Mouse (Mus musculus) neural tube, postnatal 0 days (tissue): ENCODE measurements around the gene Fancd2. TPM values are rescaled to one million over a fixed set of nuclear protein-coding genes. Genes with fewer than 3 reads are reported as not detected.

Experiments
- microRNA-seq: library from miRNA; unstranded; fragments of <30 nt; microRNA quantifications from one replicate; pipeline ENCODE4, GENCODE M21; 2016
- polyA plus RNA-seq: library from polyadenylated mRNA; unstranded; fragments of >200 nt; fragmentation: Nextera tagmentation; extraction: Ambion mirVana; gene quantifications from 2 replicates; pipeline ENCODE4 v1.2.1, GENCODE M21; 2015

The Fancd2 gene
- polyA plus RNA-seq: 0.81 and 1.0 TPM in 2 replicates

DNA sequence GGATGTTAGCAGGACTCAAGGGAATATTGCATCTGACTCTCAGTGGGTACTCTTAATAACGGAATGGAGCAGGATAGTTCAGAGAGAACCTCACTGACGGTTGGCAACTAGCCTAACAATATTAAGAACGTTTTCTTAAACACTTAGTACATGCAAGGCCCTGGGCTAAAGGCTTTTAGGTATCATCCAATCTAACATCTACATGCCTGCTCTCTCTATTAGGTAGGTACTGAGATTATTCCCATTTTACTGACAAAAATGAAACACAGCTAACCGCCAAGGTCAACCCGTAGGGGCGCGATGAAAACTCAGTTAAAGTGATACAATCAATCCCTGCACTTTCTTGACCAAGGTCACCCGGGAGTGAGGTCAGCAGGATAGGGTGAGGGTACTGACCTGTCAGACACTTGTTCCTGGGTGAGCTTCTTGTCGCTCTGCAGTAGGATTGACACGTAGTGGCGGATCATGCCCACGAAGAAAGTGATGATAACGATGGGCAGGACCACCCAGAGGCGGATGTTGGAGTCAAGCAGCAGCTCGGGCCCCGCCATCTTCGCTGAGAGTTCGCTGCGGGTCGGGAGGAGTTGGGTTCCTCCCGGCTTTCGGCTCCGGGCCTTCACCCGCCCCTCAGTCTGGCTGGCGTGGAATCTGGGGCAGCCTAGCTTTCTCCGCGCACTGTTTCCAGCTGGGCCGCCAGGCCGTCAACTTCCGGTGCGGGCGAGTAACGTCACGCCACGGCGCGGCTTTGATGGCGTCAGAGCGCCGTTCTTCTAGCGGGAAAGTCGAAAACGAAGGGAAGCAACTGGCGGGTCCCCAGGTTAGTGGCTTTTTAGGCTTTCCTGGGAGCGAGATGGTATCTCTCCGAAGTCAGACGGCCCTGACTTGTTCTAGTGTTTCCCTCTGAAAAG, at the start of gene Fancd2, which contains the start of gene Emc3:
Fancd2 (plus strand) TSS at position 751 of the 908 bp plus-strand sequence.
Emc3 (minus strand) TSS at position 721 of the 908 bp plus-strand sequence.

DNA sequence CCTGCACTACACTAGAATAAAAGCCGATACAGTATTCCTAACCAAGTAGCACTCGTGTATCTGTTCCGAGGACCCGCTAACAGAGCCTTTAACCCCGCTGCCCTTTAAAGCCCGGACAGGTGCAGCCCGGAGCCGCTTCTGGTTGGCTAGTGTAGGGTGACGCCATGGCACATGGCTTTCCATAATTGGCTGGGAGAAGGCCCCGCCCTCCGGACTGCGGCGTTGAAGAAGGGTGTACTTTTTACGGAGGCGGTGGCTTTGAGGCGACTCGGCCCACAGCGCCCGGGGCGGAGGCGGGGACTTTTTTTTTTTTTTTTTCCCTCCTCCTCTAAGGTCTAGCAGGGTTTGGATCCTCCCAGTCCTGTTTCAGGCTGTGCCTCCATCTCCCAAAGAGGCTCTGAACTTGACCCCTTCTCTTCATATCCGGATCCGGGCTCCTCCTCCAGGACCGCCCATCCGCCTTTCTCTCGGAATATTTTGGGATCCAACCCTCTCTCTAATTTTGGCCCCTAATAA, 48.3 kb upstream of the Fancd2 start, which contains the start of gene Creld1:
Creld1 (plus strand) TSS at position 198 of the 516 bp plus-strand sequence.

DNA sequence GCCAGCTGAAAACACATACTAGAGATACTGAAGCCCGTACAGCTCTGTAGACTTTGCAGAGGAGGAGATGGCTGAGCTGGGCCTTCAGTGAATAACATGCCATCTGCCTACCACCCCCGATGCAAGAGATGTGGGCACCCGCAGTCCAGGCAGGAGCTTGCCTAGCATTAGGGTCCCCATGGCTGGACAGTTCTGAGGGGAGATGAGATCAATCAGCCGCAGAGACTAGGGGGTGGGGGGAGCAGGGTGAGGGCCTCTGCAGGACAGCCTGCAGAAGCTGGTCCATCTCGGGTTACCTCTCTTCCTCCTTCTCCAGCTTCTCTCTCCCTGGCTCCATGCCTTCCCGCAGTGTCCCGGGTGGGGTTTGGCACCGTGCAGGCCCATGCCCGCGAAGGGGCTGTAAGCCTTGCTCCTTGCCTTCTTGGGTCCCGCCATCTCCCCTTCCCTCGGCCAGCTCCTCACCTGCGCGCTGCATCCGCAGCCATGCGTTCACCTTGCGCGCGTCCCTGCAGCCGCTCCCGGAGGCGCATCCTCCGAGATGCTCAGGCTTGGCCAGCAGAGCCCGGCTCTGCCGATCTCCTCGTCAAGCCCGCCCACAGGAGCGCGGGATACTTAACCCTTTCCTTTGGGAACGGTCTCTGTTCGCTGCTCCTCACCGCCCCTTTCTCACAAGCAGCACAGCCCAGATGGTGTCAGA, 29.9 kb upstream of the Fancd2 start, which contains the start of gene Prrt3:
Prrt3 (minus strand) TSS at position 544 of the 697 bp plus-strand sequence.

DNA sequence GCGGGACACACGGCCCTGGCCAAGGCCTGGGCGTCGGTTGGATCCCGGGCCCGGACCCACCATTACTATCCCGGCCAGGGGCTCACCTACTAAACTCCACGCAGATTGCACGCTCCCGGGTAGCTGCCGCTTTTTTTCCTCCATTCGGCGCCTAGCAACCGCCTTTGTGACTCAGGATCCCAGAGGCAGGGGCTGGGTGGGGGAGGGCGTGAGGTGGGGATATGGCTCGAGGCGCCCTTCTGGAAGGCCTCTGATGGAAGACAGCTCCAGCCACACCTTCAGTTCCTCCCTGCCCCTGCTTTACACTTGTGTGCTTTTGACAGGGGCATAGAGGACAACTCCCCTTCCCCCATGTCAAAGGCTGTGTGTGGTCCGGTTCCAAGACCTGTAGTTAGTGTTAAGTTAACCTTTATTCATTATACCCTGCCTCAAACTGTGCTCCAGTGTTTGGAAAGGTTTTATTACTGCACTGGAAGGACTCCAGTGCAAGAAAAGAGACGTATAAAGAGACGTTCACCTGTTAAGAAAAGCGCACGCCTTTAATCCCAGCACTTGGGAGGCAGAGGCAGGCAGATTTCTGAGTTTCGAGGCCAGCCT, 69.2 kb downstream of the Fancd2 start, which contains the start of gene Fancd2os:
Fancd2os (minus strand) TSS at position 173 of the 597 bp plus-strand sequence.

DNA sequence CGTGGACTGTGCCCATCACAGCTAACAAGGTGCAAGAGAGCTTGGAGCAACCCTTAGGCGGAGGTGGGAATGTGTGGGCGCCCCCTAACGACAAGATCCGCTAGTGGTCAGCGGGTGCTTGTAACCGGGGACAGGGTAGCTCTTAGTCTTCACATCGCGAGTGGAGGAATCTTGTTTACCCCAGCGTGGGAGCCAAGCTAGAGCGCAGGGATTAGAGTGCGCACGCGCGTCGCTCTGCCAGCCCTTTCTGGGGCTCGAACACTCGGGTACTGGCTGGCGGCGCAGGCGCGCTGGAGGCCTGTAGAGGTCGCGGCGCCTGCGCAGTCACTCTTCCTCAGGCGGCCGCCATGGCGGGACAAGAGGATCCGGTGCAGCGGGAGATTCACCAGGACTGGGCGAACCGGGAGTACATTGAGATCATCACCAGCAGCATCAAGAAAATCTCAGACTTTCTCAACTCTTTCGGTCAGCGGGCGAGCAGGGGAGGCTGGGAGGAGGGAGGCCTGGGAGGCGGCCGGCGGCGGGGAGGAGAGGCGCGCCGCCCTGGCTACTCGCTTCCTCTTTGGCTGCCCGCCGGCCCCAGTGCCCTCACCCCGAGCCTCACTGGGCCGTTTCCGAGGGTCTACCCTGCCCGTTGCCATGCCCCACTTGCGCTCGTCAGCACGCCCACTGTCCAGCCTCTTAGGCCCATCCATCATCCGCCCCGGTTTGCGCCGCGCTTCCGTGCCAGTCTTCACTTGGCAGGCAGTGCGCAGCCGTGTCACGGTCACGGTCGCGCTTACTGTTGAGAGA, 73.1 kb downstream of the Fancd2 start, which contains the start of gene Brk1:
Brk1 (plus strand) TSS at position 341 of the 792 bp plus-strand sequence.

DNA sequence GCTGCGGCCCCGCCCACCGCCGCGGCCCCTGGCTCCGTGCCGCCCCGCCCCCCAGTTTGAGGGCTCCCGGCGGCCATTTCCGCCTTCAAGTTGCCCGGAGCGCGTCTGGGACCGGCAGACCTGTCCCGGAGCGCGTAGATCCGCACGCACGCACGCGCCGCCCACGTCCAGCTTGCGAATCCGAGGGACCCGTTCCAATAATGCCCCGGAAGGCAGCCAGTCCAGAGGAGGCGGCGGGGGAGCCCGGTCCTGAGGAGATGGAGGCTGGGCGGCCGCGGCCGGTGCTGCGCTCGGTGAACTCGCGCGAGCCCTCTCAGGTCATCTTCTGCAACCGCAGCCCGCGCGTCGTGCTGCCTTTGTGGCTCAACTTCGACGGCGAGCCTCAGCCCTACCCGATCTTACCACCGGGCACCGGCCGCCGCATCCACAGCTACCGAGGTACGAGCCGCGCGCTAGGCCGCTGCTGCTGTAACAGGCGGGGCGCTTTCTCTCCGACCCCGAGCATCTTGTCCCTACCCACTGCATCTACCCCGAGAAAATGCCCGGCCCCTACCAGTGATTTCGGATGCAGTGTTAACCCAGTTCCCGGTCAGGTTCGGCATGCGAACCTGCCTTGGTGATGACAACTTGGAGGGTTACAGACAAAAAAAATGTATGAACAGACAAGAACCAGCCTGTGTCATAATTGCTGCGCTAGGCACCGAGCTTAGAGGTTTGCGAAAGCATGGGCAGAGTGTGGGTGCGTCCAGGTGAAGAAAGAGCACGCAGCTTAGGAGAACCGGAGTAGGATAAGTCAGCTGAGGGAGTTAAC, 92.7 kb downstream of the Fancd2 start, which contains the start of gene Vhl:
Vhl (plus strand) TSS at position 19 of the 811 bp plus-strand sequence.

DNA sequence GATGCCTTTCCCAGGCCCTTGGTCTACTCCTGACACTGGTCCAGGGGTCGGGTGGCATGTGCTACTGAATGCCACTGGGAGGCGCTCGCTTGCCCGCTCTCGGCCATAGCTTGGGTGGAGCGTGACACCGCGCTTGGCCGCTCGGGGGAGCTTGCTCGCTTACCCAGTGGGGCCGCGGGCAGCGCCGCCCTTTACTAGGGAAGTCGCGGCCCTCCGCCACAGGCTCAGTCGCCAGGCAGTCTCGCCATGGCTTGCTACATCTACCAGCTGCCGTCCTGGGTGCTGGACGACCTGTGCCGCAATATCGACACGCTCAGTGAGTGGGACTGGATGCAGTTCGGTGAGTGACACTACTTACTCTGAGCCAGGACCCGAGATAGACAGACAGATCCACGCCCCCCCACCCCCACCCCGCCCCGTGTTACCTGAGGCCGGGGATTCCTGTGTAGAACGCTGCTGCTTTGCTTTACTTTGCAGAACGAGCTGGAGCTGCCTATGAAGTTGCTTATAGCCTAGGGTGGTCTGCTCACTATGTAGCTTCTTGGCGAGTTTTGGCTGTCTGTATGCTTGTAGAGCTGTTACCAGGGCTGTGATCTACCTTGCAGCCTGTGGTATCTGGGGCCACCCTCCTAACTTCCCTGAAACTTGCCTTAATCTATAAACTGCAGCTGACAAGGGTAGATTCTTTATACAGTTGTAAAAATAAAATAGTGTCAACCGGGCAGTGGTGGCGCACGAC, 107.0 kb downstream of the Fancd2 start, which contains the start of gene Irak2:
Irak2 (plus strand) TSS at position 166 of the 739 bp plus-strand sequence.

Small RNAs within 50 kb of the gene (microRNA-seq; reads per million reads assigned to microRNA genes)
- gene Gm23365: not detected

Other genes with a start within 250 kb of the Fancd2 start
- gene Cpne9, start 249.4 kb upstream of the Fancd2 start, polyA plus RNA-seq: 3.0 and 3.6 TPM in 2 replicates
- gene Brpf1, start 224.5 kb upstream of the Fancd2 start, polyA plus RNA-seq: 8.7 and 9.2 TPM in 2 replicates
- gene Ogg1, start 204.7 kb upstream of the Fancd2 start, polyA plus RNA-seq: 7.6 and 9.9 TPM in 2 replicates
- gene Camk1, start 187.7 kb upstream of the Fancd2 start, polyA plus RNA-seq: 129 and 135 TPM in 2 replicates
- 58.7 and 61.9 TPM in 2 replicates for gene Tada3, start 153.8 kb upstream of the Fancd2 start, polyA plus RNA-seq
- 448 and 455 TPM in 2 replicates for gene Arpc4, start 153.6 kb upstream of the Fancd2 start, polyA plus RNA-seq
- 9.1 and 10.6 TPM in 2 replicates for gene Ttll3, start 142.4 kb upstream of the Fancd2 start, polyA plus RNA-seq
- gene Rpusd3, start 112.3 kb upstream of the Fancd2 start, polyA plus RNA-seq: 24.3 and 25.1 TPM in 2 replicates
- 0.17 and 0.70 TPM in 2 replicates for gene Cidec, start 95.9 kb upstream of the Fancd2 start, polyA plus RNA-seq
- 100 and 112 TPM in 2 replicates for gene Jagn1, start 89.1 kb upstream of the Fancd2 start, polyA plus RNA-seq
- gene Il17re, start 73.2 kb upstream of the Fancd2 start, polyA plus RNA-seq: 0.50 and 0.71 TPM in 2 replicates
- gene Il17rc, start 60.3 kb upstream of the Fancd2 start, polyA plus RNA-seq: 7.8 and 8.7 TPM in 2 replicates
- gene Creld1, start 48.4 kb upstream of the Fancd2 start, polyA plus RNA-seq: 75.1 and 83.7 TPM in 2 replicates
- 12.6 and 14.9 TPM in 2 replicates for gene Prrt3, start 29.8 kb upstream of the Fancd2 start, polyA plus RNA-seq
- gene Emc3, start within 50 bp of the Fancd2 start, polyA plus RNA-seq: 116 and 117 TPM in 2 replicates
- 0.25 TPM in 2 replicates for gene Fancd2os, start 69.0 kb downstream of the Fancd2 start, polyA plus RNA-seq
- 288 and 295 TPM in 2 replicates for gene Brk1, start 73.1 kb downstream of the Fancd2 start, polyA plus RNA-seq
- 66.9 and 69.9 TPM in 2 replicates for gene Vhl, start 92.3 kb downstream of the Fancd2 start, polyA plus RNA-seq
- 2.4 TPM in 2 replicates for gene Irak2, start 106.8 kb downstream of the Fancd2 start, polyA plus RNA-seq
- gene Tatdn2, start 165.4 kb downstream of the Fancd2 start, polyA plus RNA-seq: 1.2 and 1.7 TPM in 2 replicates
- not detected in 2 replicates for gene Ghrl, start 188.2 kb downstream of the Fancd2 start, polyA plus RNA-seq
- gene Sec13, start 209.1 kb downstream of the Fancd2 start, polyA plus RNA-seq: 174 and 178 TPM in 2 replicates